Mouse (Mus musculus): ENCODE measurements at regions not wholly inside any gene's neighbourhood (a gene's known extent, or its start where the extent isn't known, plus 50 kb on each side); places are given as distances from the start of the nearest gene placed in this dataset.

- TF ChIP-seq ZNF384 (IDR thresholded peaks at IDR 0.05; ENCODE audit: low read depth, low read length): no peak
- no peak for TF ChIP-seq TCF12 (IDR thresholded peaks at IDR 0.05; ENCODE audit: low read depth, low read length)
- no peak for TF ChIP-seq GABPA (IDR thresholded peaks at IDR 0.05; ENCODE audit: insufficient replicate concordance, low read depth, low read length)
- no peak for TF ChIP-seq MAZ (IDR thresholded peaks at IDR 0.05; ENCODE audit: low read depth, low read length)
- no peak for TF ChIP-seq MXI1 (IDR thresholded peaks at IDR 0.05; ENCODE audit: low read depth, low read length)
- no peak for TF ChIP-seq HCFC1 (IDR thresholded peaks at IDR 0.05; ENCODE audit: low read depth, low read length)
- no peak for TF ChIP-seq SIN3A (IDR thresholded peaks at IDR 0.05; ENCODE audit: low read length)
- no peak for TF ChIP-seq KAT2A (IDR thresholded peaks at IDR 0.05; ENCODE audit: insufficient replicate concordance, low read length)
- no peak for TF ChIP-seq MEF2A (IDR thresholded peaks at IDR 0.05; ENCODE audit: borderline replicate concordance, low read depth, low read length)
- TF ChIP-seq EP300 (IDR thresholded peaks at IDR 0.05; ENCODE audit: low read length): no peak
- no peak for TF ChIP-seq JUN (IDR thresholded peaks at IDR 0.05; ENCODE audit: insufficient read depth, low read depth, low read length)
- no peak for TF ChIP-seq CHD2 (IDR thresholded peaks at IDR 0.05; ENCODE audit: low read length)
- TF ChIP-seq RAD21 (IDR thresholded peaks at IDR 0.05; ENCODE audit: low read depth, low read length): no peak
- TF ChIP-seq ELF1 (IDR thresholded peaks at IDR 0.05; ENCODE audit: low read depth, low read length): no peak
- no peak for TF ChIP-seq JUND (conservative IDR thresholded peaks at IDR 0.05; ENCODE audit: low read depth, low read length)
- no peak for TF ChIP-seq RCOR1 (conservative IDR thresholded peaks at IDR 0.05; ENCODE audit: low read depth, low read length)
- no peak for TF ChIP-seq IRF4 (IDR thresholded peaks at IDR 0.05; ENCODE audit: low read depth, low read length)
- in situ Hi-C loops (cut with MboI; ENCODE audit: low pct_ligation_motif_present, low pct_unique_long_range_greater_than_20kb, low sequenced_read_pairs) (no loop called here), dilution Hi-C loops (cut with MboI; ENCODE audit: extremely low pct_ligation_motif_present, extremely low pct_unique_long_range_greater_than_20kb, low sequenced_read_pairs) (no loop called here)
- Histone ChIP-seq H3K9me3 (replicated peaks; ENCODE audit: low read length) (peaks cover 60% of the 10 kb centered on the region), H3K27me3 (replicated peaks) (no peaks in the 10 kb centered on the region), H3K27ac (ENCODE audit: insufficient read depth, low read depth) (no peak overlapping the region), H3K36me3 (replicated peaks in 1 of 2; ENCODE audit: control insufficient read depth in 1 of 2, insufficient read depth in 1 of 2, low read length in 1 of 2) (no peaks in the 10 kb centered on the region), H3K79me2 (replicated peaks; ENCODE audit: control insufficient read depth, extremely low read depth, insufficient read depth, poor library complexity, severe bottlenecking) (no peaks in the 10 kb centered on the region), H3K4me2 (ENCODE audit: insufficient read depth, low read depth, poor library complexity, severe bottlenecking) (no peak overlapping the region), H3K4me3 (replicated peaks in 1 of 3; ENCODE audit: low read depth in 2 of 3, low read length in 2 of 3, poor library complexity in 1 of 3) (no peak overlapping the region), H3K4me1 (ENCODE audit: control insufficient read depth in 1 of 2, insufficient read depth in 2 of 2) (no peaks in the 10 kb centered on the region), H3K9ac (ENCODE audit: insufficient read depth, low read depth) (no peak overlapping the region)
- DNase-seq (ENCODE audit: extremely low read depth): no peak
Measured at GRCm38 (mm10) chr3:120898258-120898657, 273.2 kb downstream of the Rwdd3 start.

GRCm38 (mm10) chr3:120897758-120898157 lies 273.7 kb downstream of the Rwdd3 start:
- Histone ChIP-seq H3K9me3 (replicated peaks; ENCODE audit: low read length) (peaks cover 55% of the 10 kb centered on the region), H3K4me1 (ENCODE audit: control insufficient read depth in 1 of 2, insufficient read depth in 2 of 2) (no peaks in the 10 kb centered on the region), H3K9ac (ENCODE audit: insufficient read depth, low read depth) (no peak overlapping the region), H3K79me2 (replicated peaks; ENCODE audit: control insufficient read depth, extremely low read depth, insufficient read depth, poor library complexity, severe bottlenecking) (no peaks in the 10 kb centered on the region), H3K4me3 (replicated peaks in 1 of 3; ENCODE audit: low read depth in 2 of 3, low read length in 2 of 3, poor library complexity in 1 of 3) (no peak overlapping the region), H3K27ac (ENCODE audit: insufficient read depth, low read depth) (no peak overlapping the region), H3K27me3 (replicated peaks) (no peaks in the 10 kb centered on the region), H3K4me2 (ENCODE audit: insufficient read depth, low read depth, poor library complexity, severe bottlenecking) (no peak overlapping the region), H3K36me3 (replicated peaks in 1 of 2; ENCODE audit: control insufficient read depth in 1 of 2, insufficient read depth in 1 of 2, low read length in 1 of 2) (no peaks in the 10 kb centered on the region)
- DNase-seq (ENCODE audit: extremely low read depth): no peak
- dilution Hi-C loops (cut with MboI; ENCODE audit: extremely low pct_ligation_motif_present, extremely low pct_unique_long_range_greater_than_20kb, low sequenced_read_pairs) (no loop called here), in situ Hi-C loops (cut with MboI; ENCODE audit: low pct_ligation_motif_present, low pct_unique_long_range_greater_than_20kb, low sequenced_read_pairs) (no loop called here)
- TF ChIP-seq ZMIZ1 (IDR thresholded peaks at IDR 0.05; ENCODE audit: low read depth, low read length) (no peak), JUN (IDR thresholded peaks at IDR 0.05; ENCODE audit: insufficient read depth, low read depth, low read length) (no peak), RCOR1 (conservative IDR thresholded peaks at IDR 0.05; ENCODE audit: low read depth, low read length) (no peak), HCFC1 (IDR thresholded peaks at IDR 0.05; ENCODE audit: low read depth, low read length) (no peak), MXI1 (IDR thresholded peaks at IDR 0.05; ENCODE audit: low read depth, low read length) (no peak), BHLHE40 (IDR thresholded peaks at IDR 0.05; ENCODE audit: low read depth, low read length) (no peak), JUND (conservative IDR thresholded peaks at IDR 0.05; ENCODE audit: low read depth, low read length) (no peak), TBP (conservative IDR thresholded peaks at IDR 0.05; ENCODE audit: low read depth, low read length) (no peak), NELFE (IDR thresholded peaks at IDR 0.05; ENCODE audit: low read depth, low read length) (no peak), CTCF (conservative IDR thresholded peaks at IDR 0.05 in 1 of 2, IDR thresholded peaks at IDR 0.05 in 1 of 2; ENCODE audit: low read depth in 2 of 2, low read length in 2 of 2) (no peak)
